ENCODE assay signal across 16 mouse cellular contexts in the genomic region with DNA sequence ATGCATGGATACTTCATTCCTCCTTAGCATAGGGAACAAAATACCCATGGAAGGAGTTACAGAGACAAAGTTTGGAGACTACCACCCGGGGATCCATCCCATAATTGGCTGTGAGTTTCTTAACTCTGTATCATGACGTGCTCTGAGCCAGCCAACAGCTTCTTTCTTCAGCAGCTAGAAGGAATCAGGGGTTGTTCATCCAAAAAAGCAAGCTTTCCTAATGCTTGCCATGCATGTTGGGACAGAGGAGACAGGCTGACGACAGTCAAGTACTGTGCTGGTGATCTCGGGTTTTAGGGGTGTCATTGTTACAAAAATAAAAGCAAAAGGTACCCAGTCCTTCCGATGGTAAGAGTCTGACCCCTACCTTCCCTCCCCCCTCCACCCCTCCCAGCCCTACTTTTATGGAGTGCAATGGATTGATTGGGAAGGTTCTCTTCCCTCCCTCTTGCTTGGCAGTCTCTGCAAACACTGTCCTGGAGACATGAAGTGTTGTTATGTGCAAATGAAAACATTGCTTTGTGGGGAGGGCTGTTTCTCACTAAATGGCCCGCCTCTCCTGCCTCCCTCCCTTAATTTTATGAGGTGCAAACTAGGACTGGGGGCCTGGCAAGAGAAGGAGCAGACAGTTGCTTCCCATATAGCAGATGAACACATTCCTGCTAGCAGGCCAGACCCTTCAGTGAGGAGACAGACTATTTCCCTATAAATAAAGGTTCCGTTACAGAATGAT.
"Had no signal": no experiment of that assay in that cellular context is flagged by ENCODE, and none has a peak within 500 bp of the region (broad histone marks: within the 10 kb centered on the region; RNA-seq: fewer than 3 reads in every experiment).

No protein-coding gene starts in this region.

- H3K9me3 ChIP-seq: intestine, embryonic 15.5 days; megakaryocyte, embryonic 14.5 days; midbrain, embryonic 15.5 days; neural tube, embryonic 13.5 days; stomach, embryonic 15.5 days had no signal

- H3K4me3 ChIP-seq: intestine, embryonic 15.5 days; layer of hippocampus, adult 2 months; left cerebral cortex, adult 2 months; megakaryocyte, embryonic 14.5 days; midbrain, embryonic 15.5 days; neural tube, embryonic 13.5 days; stomach, embryonic 15.5 days had no signal

- ATAC-seq: midbrain, embryonic 15.5 days had no signal

- H3K36me3 ChIP-seq: intestine, embryonic 15.5 days; midbrain, embryonic 15.5 days; neural tube, embryonic 13.5 days; stomach, embryonic 15.5 days had no signal

- H3K27me3 ChIP-seq: intestine, embryonic 15.5 days; megakaryocyte, embryonic 14.5 days; midbrain, embryonic 15.5 days; stomach, embryonic 15.5 days had no signal

- H3K9ac ChIP-seq: intestine, embryonic 15.5 days; liver, embryonic 14.5 days; midbrain, embryonic 15.5 days; neural tube, embryonic 13.5 days; stomach, embryonic 15.5 days had no signal

- H3K27ac ChIP-seq: intestine, embryonic 15.5 days; layer of hippocampus, adult 2 months; left cerebral cortex, adult 2 months; liver, embryonic 14.5 days; macrophage; midbrain, embryonic 15.5 days; neural tube, embryonic 13.5 days had no signal

- H3K4me2 ChIP-seq: intestine, embryonic 15.5 days; midbrain, embryonic 11.5 days; midbrain, embryonic 15.5 days; neural tube, embryonic 13.5 days; stomach, embryonic 15.5 days had no signal

- DNase-seq: kidney, adult 18-20 months; kidney, postnatal 10 days; kidney, postnatal 4 days; right cerebral cortex, postnatal 14 days; thymus, adult 2 months; thymus, postnatal 36 days had no signal
